Mouse (Mus musculus) hindbrain, embryonic 15.5 days (tissue): ENCODE results near the gene Tmco3. TPM values are rescaled to one million over a fixed set of nuclear protein-coding genes. Genes with fewer than 3 reads are reported as not detected.

ENCODE experiments used
- ATAC-seq: fragments of 200-750 bp; cut with Nextera tagmentation; 2 replicates; pipeline ENCODE4 v1.8.0; 2017; ENCODE audit warnings: low read depth, moderate number of reproducible peaks, moderate TSS enrichment; ENCODE audit not compliant: low FRiP score
- H3K27ac ChIP-seq: fragments of 300-500 bp; sonication (generic); replicated peaks from 2 replicates; pipeline ENCODE4 v1.5.1; 2015; ENCODE audit warnings: mild to moderate bottlenecking, inconsistent platforms
- H3K27me3 ChIP-seq: fragments of 300-500 bp; sonication (generic); 2 replicates; pipeline ENCODE4 v1.6.1; 2015; ENCODE audit warnings: control low read depth, inconsistent platforms
- H3K36me3 ChIP-seq: fragments of 300-500 bp; sonication (generic); 2 replicates; pipeline ENCODE4 v1.6.1; 2015; ENCODE audit warnings: control low read depth, inconsistent platforms
- H3K4me1 ChIP-seq: fragments of 300-500 bp; sonication (generic); replicated peaks from 2 replicates; pipeline ENCODE4 v1.6.1; 2015; ENCODE audit warnings: control low read depth, inconsistent platforms
- H3K4me2 ChIP-seq: fragments of 300-500 bp; sonication (generic); 2 replicates; pipeline ENCODE4 v1.6.1; 2015; ENCODE audit warnings: moderate library complexity, mild to moderate bottlenecking, inconsistent platforms
- H3K4me3 ChIP-seq: fragments of 300-500 bp; sonication (generic); 2 replicates; pipeline ENCODE4 v1.5.1; 2015; ENCODE audit warnings: mild to moderate bottlenecking, inconsistent platforms
- H3K9ac ChIP-seq: fragments of 300-500 bp; sonication (generic); 2 replicates; pipeline ENCODE4 v1.6.1; 2015; ENCODE audit warnings: inconsistent platforms
- H3K9me3 ChIP-seq: fragments of 300-500 bp; sonication (generic); 2 replicates; pipeline ENCODE4 v1.6.1; 2016; ENCODE audit warnings: control low read depth, inconsistent platforms
- WGBS: fragments of 180-500 bp; shearing (Covaris S2); methylation state at CpG from one replicate; pipeline ENCODE4 v1.1.7; 2015; 5-methylcytosine and 5-hydroxymethylcytosine counted together
- polyA plus RNA-seq: library from polyadenylated mRNA; unstranded; fragments of >200 nt; fragmentation: Nextera tagmentation; extraction: Ambion mirVana; gene quantifications from 2 replicates; pipeline ENCODE4 v1.2.1, GENCODE M21; 2015

Gene Tmco3
- 55.4 and 57.1 TPM in 2 replicates for polyA plus RNA-seq

DNA sequence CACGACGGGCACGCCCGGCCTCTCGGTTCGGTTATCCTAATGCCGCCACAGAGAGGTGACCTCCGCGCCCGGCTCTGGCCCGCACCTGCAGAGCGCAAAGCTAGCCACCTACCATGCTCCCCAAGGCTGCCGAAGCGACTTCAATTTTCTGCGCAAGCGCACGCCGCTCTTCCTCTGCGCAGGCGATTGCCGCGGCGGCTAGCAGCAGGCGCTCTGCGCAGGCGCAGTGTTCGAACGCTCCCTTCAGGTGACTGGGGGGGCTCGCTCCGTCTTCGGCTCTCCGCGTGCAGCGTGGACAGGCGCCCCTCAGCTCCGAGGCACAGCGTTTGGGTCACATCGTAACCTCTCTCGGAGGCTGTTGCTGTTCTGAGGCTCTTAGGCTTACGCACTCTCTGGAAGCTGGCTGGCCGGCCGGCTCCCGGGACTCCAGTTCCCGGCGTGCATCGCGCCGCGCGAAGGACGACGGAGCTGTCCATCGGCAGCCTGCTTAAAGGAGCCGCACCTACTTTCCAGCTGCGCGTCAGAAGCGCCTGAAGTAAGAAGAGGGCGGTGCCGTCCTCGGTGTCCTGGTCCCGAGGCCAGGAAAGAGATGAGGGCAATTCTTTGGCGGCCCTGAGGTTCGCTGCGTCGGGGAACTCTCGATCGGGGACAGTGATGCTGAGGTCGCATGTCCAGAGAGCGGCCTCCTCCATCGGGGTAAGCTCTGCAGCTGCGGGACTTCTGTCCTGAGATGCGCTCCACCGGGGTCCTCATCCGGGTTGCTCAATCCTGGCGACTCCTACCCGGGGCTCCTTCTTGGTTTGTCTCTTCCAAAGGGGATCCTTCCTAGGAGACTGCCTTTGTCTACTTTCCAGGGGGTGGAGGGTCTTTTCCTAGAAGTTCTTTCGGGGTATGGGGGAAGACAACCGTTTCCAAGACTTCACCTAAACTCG lies at the start of gene Tmco3, which contains the start of gene Dcun1d2:
Gene Tmco3, plus strand, starts transcription at position 499 of the 932 bp plus-strand sequence.
Gene Dcun1d2, minus strand, starts transcription at position 440 of the 932 bp plus-strand sequence.
- peak; percentile 94 for ATAC-seq
- peaks cover 9% of the 10 kb centered on the region for H3K36me3 ChIP-seq
- H3K9ac ChIP-seq, result peak within 1 kb of the TSS; percentile 86
- WGBS, result under 1% methylated on average over 79 of the region's 79 CpGs
- H3K27ac ChIP-seq, result peak within 1 kb of the TSS; percentile 90
- peak within 1 kb of the TSS; percentile 96 for H3K4me3 ChIP-seq
- no peaks in the 10 kb centered on the region for H3K27me3 ChIP-seq
- peak within 1 kb of the TSS; percentile 97 for H3K4me2 ChIP-seq
- H3K4me1 ChIP-seq, result peaks cover 25% of the 10 kb centered on the region
- H3K9me3 ChIP-seq, result no peaks in the 10 kb centered on the region

DNA sequence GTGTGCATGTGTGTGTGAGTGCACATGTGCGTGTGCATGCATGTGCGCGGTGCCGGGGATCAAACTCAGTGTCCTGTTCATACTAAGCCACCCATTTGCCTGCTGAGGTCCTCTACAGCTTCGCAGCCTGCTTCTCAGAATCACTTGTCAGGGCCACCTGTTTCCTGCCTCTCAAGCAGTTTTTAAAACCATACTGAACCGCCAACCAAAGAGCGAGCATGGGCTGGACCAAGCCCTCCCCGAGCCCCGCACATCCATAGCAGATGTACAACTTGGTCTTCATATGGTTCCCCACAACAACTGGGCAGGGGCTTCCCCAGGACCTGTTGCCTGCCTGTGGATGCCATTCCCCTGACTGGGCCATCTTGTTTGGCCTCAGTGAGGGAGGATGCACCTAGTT lies 47.9 kb upstream of the Tmco3 start:
- WGBS, result 92% methylated on average over 9 of the region's 9 CpGs
- Histone ChIP-seq H3K4me2 (no peak overlapping the region), H3K9ac (no peak overlapping the region), H3K4me3 (no peak overlapping the region), H3K36me3 (no peaks in the 10 kb centered on the region), H3K27me3 (no peaks in the 10 kb centered on the region), H3K4me1 (no peaks in the 10 kb centered on the region), H3K9me3 (no peaks in the 10 kb centered on the region), H3K27ac (no peak overlapping the region)
- no peak for ATAC-seq

DNA sequence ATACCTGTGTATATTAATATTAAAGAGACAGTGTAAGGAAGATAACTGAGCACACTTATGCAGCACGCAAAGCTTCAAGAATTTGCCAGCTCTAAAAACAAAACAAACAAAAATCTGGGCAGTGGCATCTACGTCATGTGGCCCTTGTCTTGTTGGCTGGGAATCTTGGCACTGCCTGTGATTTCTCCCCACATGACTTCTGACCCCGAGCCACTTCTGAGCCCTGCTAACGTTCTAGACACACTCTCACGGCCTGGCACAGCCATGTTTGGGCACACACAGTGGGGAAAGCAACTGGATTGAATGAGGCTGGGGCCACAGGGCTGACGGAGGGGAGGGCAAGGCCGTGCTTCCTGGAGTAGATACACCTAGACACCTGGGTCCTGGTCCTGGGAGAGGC lies 47.3 kb upstream of the Tmco3 start:
- 82% methylated on average over 7 of the region's 7 CpGs for WGBS
- Histone ChIP-seq H3K27ac (no peak overlapping the region), H3K27me3 (no peaks in the 10 kb centered on the region), H3K9ac (no peak overlapping the region), H3K4me2 (no peak overlapping the region), H3K4me1 (no peaks in the 10 kb centered on the region), H3K36me3 (no peaks in the 10 kb centered on the region), H3K4me3 (no peak overlapping the region), H3K9me3 (no peaks in the 10 kb centered on the region)
- no peak for ATAC-seq

DNA sequence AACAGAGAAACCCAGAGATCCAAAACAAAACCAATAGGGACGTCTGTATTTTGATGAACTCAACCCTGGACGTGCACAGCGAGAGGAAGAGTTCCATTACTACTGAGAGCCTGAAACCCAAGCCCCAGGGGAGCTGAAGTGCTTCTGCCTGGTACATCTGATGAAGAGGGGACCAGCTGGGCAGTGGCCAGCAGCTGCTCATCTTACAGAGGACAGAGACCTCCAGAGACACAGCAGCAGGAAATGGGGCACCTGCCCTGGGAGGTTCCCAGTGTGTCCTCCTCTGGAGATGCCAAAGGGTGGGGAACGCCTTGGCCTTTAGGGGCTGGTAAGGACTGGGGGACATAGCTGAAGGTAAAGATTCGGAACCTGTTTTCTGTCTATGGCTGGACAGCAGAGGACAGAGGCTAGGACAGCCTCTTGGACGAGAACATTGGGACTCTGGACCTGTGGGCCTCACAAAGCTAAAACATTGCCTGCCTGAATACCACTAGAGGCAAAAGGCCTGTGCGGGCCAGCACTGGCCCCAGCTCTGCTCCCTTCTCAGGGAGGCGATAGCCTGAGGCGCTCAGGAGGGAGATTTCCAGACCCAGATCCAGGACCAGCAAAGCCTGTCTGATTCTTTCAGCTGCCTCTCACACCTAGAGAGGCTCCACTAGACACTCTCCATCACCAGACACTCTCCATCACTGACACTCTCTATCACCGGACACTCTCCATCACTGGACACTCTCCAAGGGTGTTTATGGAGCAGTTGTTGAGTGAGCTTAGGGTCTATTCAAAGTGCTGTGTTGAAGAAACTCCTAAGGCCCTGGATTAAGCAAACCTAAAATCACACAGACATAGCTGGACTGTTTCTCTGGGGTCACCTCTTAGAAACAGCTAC lies 44.8 kb upstream of the Tmco3 start:
- no peaks in the 10 kb centered on the region for H3K27me3 ChIP-seq
- H3K4me2 ChIP-seq, result no peak overlapping the region
- no peak for ATAC-seq
- H3K27ac ChIP-seq, result no peak overlapping the region
- H3K9me3 ChIP-seq, result no peaks in the 10 kb centered on the region
- H3K4me1 ChIP-seq, result no peaks in the 10 kb centered on the region
- no peak overlapping the region for H3K4me3 ChIP-seq
- WGBS, result 79% methylated on average over 10 of the region's 10 CpGs
- no peaks in the 10 kb centered on the region for H3K36me3 ChIP-seq
- H3K9ac ChIP-seq, result no peak overlapping the region

DNA sequence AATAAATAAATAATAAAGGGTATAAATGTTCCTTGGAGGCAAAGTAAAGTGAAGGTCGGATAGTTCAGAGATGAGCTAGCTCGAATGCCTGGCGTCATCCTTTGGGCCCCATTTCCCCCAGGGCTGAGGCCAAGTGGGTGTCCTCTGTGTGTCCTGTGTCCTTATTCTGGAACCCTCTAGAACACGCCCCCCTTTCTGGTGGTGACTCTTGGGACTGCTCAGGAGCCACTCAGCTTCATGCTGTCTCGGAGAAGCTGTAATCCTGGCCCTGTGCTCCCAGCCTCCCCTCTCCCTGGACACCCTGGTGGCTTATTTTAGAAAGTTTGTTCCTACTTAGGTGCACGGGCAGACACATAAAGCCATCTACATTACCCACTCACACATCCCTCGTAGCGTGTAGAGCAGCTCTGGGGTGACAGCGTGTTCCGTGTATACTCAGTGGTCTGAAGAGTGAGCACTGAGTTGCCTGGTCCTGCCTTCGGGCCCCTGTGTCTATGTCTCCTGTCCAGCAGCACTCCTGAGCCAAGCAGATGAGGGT lies 43.6 kb upstream of the Tmco3 start:
- Histone ChIP-seq H3K9me3 (no peaks in the 10 kb centered on the region), H3K4me3 (no peak overlapping the region), H3K27ac (no peak overlapping the region), H3K4me1 (no peaks in the 10 kb centered on the region), H3K4me2 (no peak overlapping the region), H3K27me3 (no peaks in the 10 kb centered on the region), H3K36me3 (no peaks in the 10 kb centered on the region), H3K9ac (no peak overlapping the region)
- WGBS, result 95% methylated on average over 11 of the region's 11 CpGs
- no peak for ATAC-seq

DNA sequence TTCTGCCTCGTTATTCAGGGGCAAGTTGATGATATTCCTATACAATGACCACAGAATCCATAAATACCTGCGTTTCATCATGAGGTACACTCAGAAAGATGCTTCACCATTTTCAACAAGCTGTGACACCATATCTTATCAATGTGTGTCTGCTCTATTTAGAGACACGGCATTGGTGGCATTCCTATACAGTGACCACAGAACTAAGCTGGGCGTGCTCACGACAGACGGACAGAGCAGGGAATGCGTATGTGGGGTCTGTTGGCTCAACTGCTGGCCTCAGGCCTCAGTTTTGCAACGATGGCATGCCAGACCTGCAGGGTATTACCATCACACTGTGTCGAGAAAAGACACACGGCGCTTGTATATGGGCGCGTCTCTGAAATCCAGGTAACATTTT lies 35.2 kb upstream of the Tmco3 start:
- Histone ChIP-seq H3K27me3 (no peaks in the 10 kb centered on the region), H3K9me3 (no peaks in the 10 kb centered on the region), H3K9ac (no peak overlapping the region), H3K4me1 (no peaks in the 10 kb centered on the region), H3K27ac (no peak overlapping the region), H3K4me3 (no peak overlapping the region), H3K4me2 (no peak overlapping the region), H3K36me3 (peaks cover 14% of the 10 kb centered on the region)
- 92% methylated on average over 13 of the region's 13 CpGs for WGBS
- ATAC-seq, result no peak

DNA sequence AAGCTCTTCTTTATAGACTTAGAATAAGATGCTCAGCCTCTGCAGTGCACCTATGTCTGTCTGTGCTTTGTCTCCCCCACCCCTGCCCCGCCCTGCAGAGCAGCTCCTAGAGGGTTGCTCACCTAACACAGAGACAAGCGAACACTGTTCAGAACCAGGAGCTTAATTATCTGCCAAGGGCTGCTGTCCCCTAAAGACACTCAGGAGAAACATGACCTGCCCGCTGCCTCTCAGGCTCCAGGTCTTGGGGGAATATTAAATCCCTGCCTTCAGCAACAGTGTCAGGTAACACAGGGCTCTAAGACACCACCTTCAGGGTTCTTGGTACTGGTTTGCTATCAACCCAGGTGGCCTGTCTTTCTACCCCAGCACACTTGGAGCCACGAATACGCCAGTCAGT lies 34.6 kb upstream of the Tmco3 start:
- H3K4me3 ChIP-seq, result no peak overlapping the region
- H3K4me2 ChIP-seq, result no peak overlapping the region
- H3K9me3 ChIP-seq, result no peaks in the 10 kb centered on the region
- ATAC-seq, result no peak
- H3K27me3 ChIP-seq, result no peaks in the 10 kb centered on the region
- H3K9ac ChIP-seq, result no peak overlapping the region
- WGBS, result 86% methylated on average over 5 of the region's 5 CpGs
- H3K4me1 ChIP-seq, result no peaks in the 10 kb centered on the region
- peaks cover 16% of the 10 kb centered on the region for H3K36me3 ChIP-seq
- no peak overlapping the region for H3K27ac ChIP-seq

DNA sequence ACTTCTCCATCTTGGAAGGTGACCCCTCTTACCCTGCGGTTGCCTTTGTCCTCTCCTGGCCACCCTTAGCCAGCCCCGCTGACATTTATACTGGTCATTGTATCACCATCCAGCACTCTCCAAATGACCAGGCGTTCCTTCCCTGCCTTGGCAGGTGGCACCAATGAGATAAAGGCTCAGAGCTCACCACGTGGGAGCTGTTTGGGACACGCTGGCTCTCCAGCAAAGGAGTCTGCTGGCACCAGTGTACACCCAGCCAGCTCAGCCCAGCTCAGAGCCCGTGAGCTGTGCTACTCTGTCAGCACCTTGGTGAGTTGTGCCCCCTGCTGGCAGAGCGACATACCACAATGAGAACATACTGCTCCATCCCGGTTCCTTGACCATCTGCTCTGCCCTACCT lies 34.0 kb upstream of the Tmco3 start, which contains the start of gene Adprhl1:
Gene Adprhl1, minus strand, starts transcription at position 144 of the 400 bp plus-strand sequence.
- ATAC-seq, result peak; percentile 56; the same call in 1 of the 2 replicates
- H3K27ac ChIP-seq, result no peak within 1 kb of the TSS

DNA sequence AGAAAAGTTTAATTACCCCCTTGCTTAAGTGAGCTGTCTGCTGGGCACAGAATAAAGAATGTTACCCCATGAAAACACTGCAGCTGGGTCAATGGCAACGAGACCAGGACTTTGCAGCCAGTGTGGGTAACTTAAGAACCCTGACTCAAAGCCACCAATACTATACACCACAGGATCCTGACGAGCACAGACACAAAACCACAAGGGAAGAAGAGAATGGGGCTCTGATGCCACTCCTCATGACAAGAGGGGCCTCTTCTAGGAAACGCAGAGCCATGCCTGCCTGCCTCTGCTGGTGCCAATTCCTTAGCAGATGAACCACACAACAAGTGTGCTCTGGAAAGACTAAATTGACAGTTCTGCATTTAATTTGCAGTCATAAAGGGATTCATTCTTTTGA lies 24.6 kb upstream of the Tmco3 start:
- Histone ChIP-seq H3K27ac (no peak overlapping the region), H3K4me3 (no peak overlapping the region), H3K9ac (no peak overlapping the region), H3K4me1 (no peaks in the 10 kb centered on the region), H3K9me3 (no peaks in the 10 kb centered on the region), H3K4me2 (no peak overlapping the region), H3K36me3 (peaks cover 39% of the 10 kb centered on the region), H3K27me3 (no peaks in the 10 kb centered on the region)
- no peak for ATAC-seq
- WGBS, result 69% methylated on average over 3 of the region's 3 CpGs

More for the DNA sequence above, 34.0 kb upstream of the Tmco3 start, which contains the start of gene Adprhl1:
- Histone ChIP-seq H3K4me3 (no peak within 1 kb of the TSS), H3K9ac (no peak within 1 kb of the TSS), H3K9me3 (no peaks in the 10 kb centered on the region), H3K36me3 (peaks cover 22% of the 10 kb centered on the region), H3K27me3 (no peaks in the 10 kb centered on the region), H3K4me2 (no peak within 1 kb of the TSS), H3K4me1 (no peaks in the 10 kb centered on the region)
- 40% methylated on average over 8 of the region's 8 CpGs for WGBS

DNA sequence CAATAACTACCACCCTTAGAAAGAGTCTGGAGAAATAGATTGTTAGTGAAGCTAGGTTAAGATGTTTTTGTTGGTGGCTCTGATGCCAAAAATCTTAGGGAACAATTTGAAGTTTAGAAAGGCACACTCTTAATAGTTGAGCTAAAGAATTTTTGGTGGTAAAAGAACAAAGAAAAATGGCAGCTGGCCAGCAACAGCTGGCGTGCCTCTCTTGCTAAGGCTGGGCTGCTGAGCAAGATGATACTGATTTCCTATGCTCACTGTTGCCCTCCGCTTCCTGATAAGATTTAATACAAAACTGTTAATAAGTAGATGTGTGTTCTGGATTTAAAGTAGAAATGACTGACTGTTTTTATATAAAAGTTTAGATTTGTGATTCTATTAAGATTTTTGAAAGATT lies 20.4 kb upstream of the Tmco3 start:
- Histone ChIP-seq H3K4me3 (no peak overlapping the region), H3K36me3 (peaks cover 34% of the 10 kb centered on the region), H3K4me1 (no peaks in the 10 kb centered on the region), H3K9me3 (no peaks in the 10 kb centered on the region), H3K4me2 (no peak overlapping the region), H3K27me3 (no peaks in the 10 kb centered on the region), H3K9ac (no peak overlapping the region), H3K27ac (no peak overlapping the region)
- ATAC-seq, result no peak
- 77% methylated on average over 2 of the region's 2 CpGs for WGBS

DNA sequence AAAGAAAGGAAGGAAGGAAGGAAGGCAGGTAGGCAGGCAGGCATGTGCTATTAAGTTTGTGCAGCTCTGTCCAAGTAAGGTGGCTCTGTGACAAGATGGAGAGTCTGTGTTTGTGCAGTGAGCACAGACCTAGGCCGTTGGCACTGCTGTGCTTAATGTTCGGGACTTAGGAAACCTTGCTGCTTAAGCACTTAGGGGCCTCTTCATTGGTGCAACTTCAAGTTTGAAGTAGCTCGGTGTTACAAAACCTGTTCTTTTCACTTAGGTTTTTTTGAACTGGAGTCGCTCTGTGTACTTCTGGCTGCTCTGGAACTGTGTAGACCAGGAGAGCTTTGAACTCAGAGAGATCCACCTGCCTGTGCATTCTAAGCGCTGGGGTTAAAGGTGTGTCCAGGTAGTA lies 15.2 kb upstream of the Tmco3 start:
- Histone ChIP-seq H3K27me3 (no peaks in the 10 kb centered on the region), H3K4me2 (no peak overlapping the region), H3K9ac (no peak overlapping the region), H3K4me3 (no peak overlapping the region), H3K27ac (no peak overlapping the region), H3K9me3 (no peaks in the 10 kb centered on the region), H3K36me3 (peaks cover 31% of the 10 kb centered on the region), H3K4me1 (no peaks in the 10 kb centered on the region)
- no peak for ATAC-seq
- WGBS, result 94% methylated on average over 5 of the region's 5 CpGs
